Mouse (Mus musculus) liver (tissue): ENCODE data around the gene Ahcy.
A peak's percentile ranks its signal among the peaks of the same experiment; 100 is the strongest.
"Not testable (repeated sequence)": the region's sequence is repeated elsewhere in the genome, so short reads cannot be mapped to it uniquely, and the experiment has no call there.

ENCODE experiments used
- DNase-seq: peaks from one replicate; pipeline ENCODE4 v3.0.0-alpha.2; 2020; ENCODE audit warnings: mixed read lengths

Ahcy gene

GRCm38 (mm10) chr2:155018762-155019641 is 55.3 kb downstream of the Ahcy start:
- DNase-seq, result peak; percentile 69

- DNase-seq, result not testable (repeated sequence)
Measured at GRCm38 (mm10) chr2:155018251-155018755, 56.0 kb downstream of the Ahcy start, which contains the start of gene Gm14226. Gene Gm14226, plus strand, starts transcription at chr2:155018266.

GRCm38 (mm10) chr2:155016751-155017150 is 57.5 kb downstream of the Ahcy start:
- DNase-seq, result not testable (repeated sequence)

DNA sequence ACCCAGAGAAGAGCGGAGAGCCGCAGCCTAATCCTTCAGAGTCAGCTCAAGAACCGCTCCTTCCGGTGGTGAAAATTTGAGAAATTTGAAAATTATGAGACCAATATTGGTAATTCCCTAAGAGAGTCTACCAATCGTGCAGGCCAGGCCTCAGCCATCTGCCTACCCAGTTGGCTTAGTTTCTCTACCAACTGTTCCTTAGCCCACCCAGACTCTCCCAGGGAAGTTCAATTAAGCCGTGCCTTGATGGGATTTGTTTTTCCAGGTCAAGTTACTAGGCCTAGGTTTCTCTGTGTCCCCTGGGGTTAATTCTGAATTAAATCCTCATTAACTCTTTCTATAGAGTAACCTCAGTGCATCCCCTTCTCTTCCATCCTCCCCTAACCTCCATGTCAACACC is 61.3 kb downstream of the Ahcy start:
- DNase-seq, result no peak

GRCm38 (mm10) chr2:155011086-155011656 is 63.1 kb downstream of the Ahcy start:
- DNase-seq, result no peak
